Mouse (Mus musculus) embryonic fibroblast, embryonic 13.5 days (primary cell): ENCODE results near the gene Pde11a.
"Not testable (repeated sequence)": the region's sequence is repeated elsewhere in the genome, so short reads cannot be mapped to it uniquely, and the experiment has no call there.

ENCODE experiments used
- CTCF ChIP-seq: IDR thresholded peaks from 2 replicates; pipeline ENCODE4 v1.5.1; 2011; ENCODE audit warnings: mild to moderate bottlenecking, control low read depth, low read length, moderate library complexity, borderline replicate concordance; ENCODE audit not compliant: insufficient read depth
- POLR2A ChIP-seq: IDR thresholded peaks from 2 replicates; pipeline ENCODE4 v1.6.1; 2011; ENCODE audit warnings: low read depth, mild to moderate bottlenecking, control low read depth, low read length, moderate library complexity

DNA sequence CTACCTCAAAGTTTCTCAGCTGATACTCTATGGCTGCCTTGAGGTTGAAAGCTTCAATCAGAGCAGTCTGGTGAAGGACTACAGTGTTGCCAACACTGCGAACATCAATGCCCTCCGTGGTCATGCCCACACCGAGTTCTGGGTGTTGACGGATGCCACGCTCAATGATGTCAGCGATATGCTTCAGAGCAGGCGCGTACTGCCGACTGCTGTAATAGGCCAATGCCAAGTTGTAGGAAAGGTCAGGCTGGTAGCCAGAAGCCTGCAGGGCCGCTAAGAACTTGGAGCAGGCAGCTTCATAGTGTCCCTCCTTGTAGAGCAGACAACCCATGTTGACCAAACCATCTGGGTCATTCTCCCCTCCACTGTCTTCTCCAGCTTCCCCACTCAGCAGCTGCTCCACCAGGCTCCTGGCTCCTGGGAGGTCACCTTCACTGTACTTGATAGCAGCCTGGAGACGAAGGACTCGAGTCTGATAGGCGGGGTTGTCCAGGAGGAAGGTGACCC lies 357.6 kb downstream of the Pde11a start:
- TF ChIP-seq CTCF, POLR2A: not testable (repeated sequence)
